Mouse (Mus musculus): ENCODE data around the gene Qser1. TPM values are rescaled to one million over a fixed set of nuclear protein-coding genes. Genes with fewer than 3 reads are reported as not detected.
A peak's percentile ranks its signal among the peaks of the same experiment; 100 is the strongest.
"Not testable (repeated sequence)": the region's sequence is repeated elsewhere in the genome, so short reads cannot be mapped to it uniquely, and the experiment has no call there.

Qser1 gene
- 23.9 and 24.2 TPM in 2 replicates for total RNA-seq (2021)
- long read RNA-seq, experiment 1, partial matches to known transcripts, result 0 of 2 reads
- long read RNA-seq, experiment 1, other reads (novel, unspliced or antisense), result 2 of 2 reads
- long read RNA-seq, experiment 2, partial matches to known transcripts, result 3 of 5 reads
- long read RNA-seq, experiment 2, other reads (novel, unspliced or antisense), result 2 of 5 reads

GRCm38 (mm10) chr2:104816371-104816827 lies at the start of gene Qser1:
Gene Qser1 (minus strand): TSS chr2:104816760.
- no peak for DNase-seq

- no peak for DNase-seq
These were observed 47.8 kb upstream of the Qser1 start for GRCm38 (mm10) chr2:104864176-104864860.

GRCm38 (mm10) chr2:104860426-104860825 lies 43.9 kb upstream of the Qser1 start:
- no peak for DNase-seq

GRCm38 (mm10) chr2:104859060-104859459 lies 42.5 kb upstream of the Qser1 start:
- DNase-seq, result no peak

GRCm38 (mm10) chr2:104858083-104858482 lies 41.5 kb upstream of the Qser1 start:
- not testable (repeated sequence) for DNase-seq

GRCm38 (mm10) chr2:104856218-104856617 lies 39.7 kb upstream of the Qser1 start:
- DNase-seq, result no peak

- DNase-seq, result no peak
These were observed 39.2 kb upstream of the Qser1 start for GRCm38 (mm10) chr2:104855732-104856131.

- no peak for DNase-seq
These were observed 38.3 kb upstream of the Qser1 start for GRCm38 (mm10) chr2:104854836-104855235.

- DNase-seq, result no peak
These were observed 36.0 kb upstream of the Qser1 start for GRCm38 (mm10) chr2:104852546-104852945.

- no peak for DNase-seq
These were observed 35.1 kb upstream of the Qser1 start for GRCm38 (mm10) chr2:104851686-104852085.

- no peak for DNase-seq
These were observed 33.4 kb upstream of the Qser1 start for GRCm38 (mm10) chr2:104849991-104850359.

- DNase-seq, result peak; percentile 92
These were observed 32.9 kb upstream of the Qser1 start, which contains the start of gene Prrg4 for GRCm38 (mm10) chr2:104849276-104849990. Gene Prrg4 (minus strand): TSS chr2:104849876.

- no peak for DNase-seq
These were observed 31.9 kb upstream of the Qser1 start for GRCm38 (mm10) chr2:104848235-104849161.

- peak; percentile 53 for DNase-seq
These were observed 31.1 kb upstream of the Qser1 start for GRCm38 (mm10) chr2:104847645-104848044.

- no peak for DNase-seq
These were observed 30.3 kb upstream of the Qser1 start for GRCm38 (mm10) chr2:104846638-104847414.

- DNase-seq, result no peak
These were observed 26.0 kb upstream of the Qser1 start for GRCm38 (mm10) chr2:104842559-104842958.

- DNase-seq, result no peak
These were observed 25.2 kb upstream of the Qser1 start for GRCm38 (mm10) chr2:104841736-104842135.

- no peak for DNase-seq
These were observed 24.4 kb upstream of the Qser1 start for GRCm38 (mm10) chr2:104840974-104841373.

- DNase-seq, result no peak
These were observed 15.9 kb upstream of the Qser1 start for GRCm38 (mm10) chr2:104832486-104832885.

- no peak for DNase-seq
These were observed 9.6 kb upstream of the Qser1 start for GRCm38 (mm10) chr2:104826191-104826590.

- not testable (repeated sequence) for DNase-seq
These were observed 2.2 kb upstream of the Qser1 start for GRCm38 (mm10) chr2:104818763-104819162.

All from adrenal gland, postnatal 14 days (tissue).